Mouse (Mus musculus) ES-E14 (cell line): ENCODE measurements around the gene Ces1e. TPM values are rescaled to one million over a fixed set of nuclear protein-coding genes. Genes with fewer than 3 reads are reported as not detected.
A peak's percentile ranks its signal among the peaks of the same experiment; 100 is the strongest.
"Not testable (repeated sequence)": the region's sequence is repeated elsewhere in the genome, so short reads cannot be mapped to it uniquely, and the experiment has no call there.

Source experiments
- DNase-seq: peaks from one replicate; pipeline ENCODE4 v3.0.0-alpha.2; 2013; ENCODE audit warnings: low read depth, low spot score
- H3K27ac ChIP-seq: 2 replicates; pipeline ENCODE4 v1.5.1; 2012; ENCODE audit warnings: low read depth, mild to moderate bottlenecking, low read length, moderate library complexity, mixed read lengths; ENCODE audit not compliant: poor library complexity, insufficient read depth, severe bottlenecking
- H3K36me3 ChIP-seq: 2 replicates; pipeline ENCODE4 v1.6.1; 2012; ENCODE audit warnings: mild to moderate bottlenecking, low read length, moderate library complexity, mixed read lengths; ENCODE audit not compliant: control insufficient read depth, poor library complexity, insufficient read depth, severe bottlenecking
- H3K4me1 ChIP-seq, 2 experiments: fragments of 150-350 bp in 1 of 2; sonication (generic) in 1 of 2; 2 replicates each; pipeline ENCODE4 v1.6.1; 2012; ENCODE audit warnings: low read length in 2 of 2, mild to moderate bottlenecking in 1 of 2, mixed read lengths in 1 of 2; ENCODE audit not compliant: control insufficient read depth in 2 of 2, insufficient read depth in 2 of 2, poor library complexity in 1 of 2
- H3K4me3 ChIP-seq, 2 experiments: fragments of 150-350 bp in 1 of 2; sonication (generic) in 1 of 2; 2 replicates each; pipeline ENCODE4 v1.5.1; 2012; ENCODE audit warnings: low read length in 2 of 2, low read depth in 1 of 2, mild to moderate bottlenecking in 1 of 2, mixed read lengths in 1 of 2; ENCODE audit not compliant: insufficient read depth in 1 of 2, poor library complexity in 1 of 2, severe bottlenecking in 1 of 2
- H3K9ac ChIP-seq: 2 replicates; pipeline ENCODE4 v1.6.1; 2012; ENCODE audit warnings: low read depth, mild to moderate bottlenecking, low read length, mixed read lengths; ENCODE audit not compliant: poor library complexity, insufficient read depth, severe bottlenecking
- H3K9me3 ChIP-seq: fragments of 150-350 bp; sonication (generic); 2 replicates; pipeline ENCODE4 v1.6.1; 2012; ENCODE audit warnings: low read depth, mild to moderate bottlenecking, low read length; ENCODE audit not compliant: control insufficient read depth, insufficient read depth
- CHD2 ChIP-seq: IDR thresholded peaks from 2 replicates; pipeline ENCODE4 v1.6.1; 2014; ENCODE audit warnings: mild to moderate bottlenecking, low read depth, low read length, inconsistent platforms
- HCFC1 ChIP-seq: IDR thresholded peaks from 2 replicates; pipeline ENCODE4 v1.6.1; 2012; ENCODE audit warnings: low read length, inconsistent platforms, borderline replicate concordance; ENCODE audit not compliant: insufficient read depth
- MAFK ChIP-seq: IDR thresholded peaks from 2 replicates; pipeline ENCODE4 v1.6.1; 2014; ENCODE audit warnings: mild to moderate bottlenecking, low read depth, low read length, inconsistent platforms; ENCODE audit not compliant: insufficient read depth
- ZC3H11A ChIP-seq: IDR thresholded peaks from 2 replicates; pipeline ENCODE4 v1.6.1; 2012; ENCODE audit warnings: low read depth, mild to moderate bottlenecking, inconsistent platforms, low read length, borderline replicate concordance
- ZNF384 ChIP-seq: IDR thresholded peaks from 2 replicates; pipeline ENCODE4 v1.6.1; 2012; ENCODE audit warnings: low read depth, low read length, inconsistent platforms
- in situ Hi-C, 2 experiments: fragments of 600-800 bp; cut with MboI; formaldehyde crosslinking; loops; one replicate each; pipeline ENCODE4 v1.15.1; 2025; ENCODE audit warnings: low sequenced_read_pairs in 2 of 2, inconsistent platforms in 1 of 2; ENCODE audit not compliant: unreplicated experiment in 2 of 2
- total RNA-seq: library from RNA; depleted of rRNA; stranded (reverse); fragments of 300-350 nt; gene quantifications from 2 replicates; pipeline ENCODE4 v1.2.3, GENCODE M21; 2012

The Ces1e gene
- total RNA-seq, 1 experiment = not detected

DNA sequence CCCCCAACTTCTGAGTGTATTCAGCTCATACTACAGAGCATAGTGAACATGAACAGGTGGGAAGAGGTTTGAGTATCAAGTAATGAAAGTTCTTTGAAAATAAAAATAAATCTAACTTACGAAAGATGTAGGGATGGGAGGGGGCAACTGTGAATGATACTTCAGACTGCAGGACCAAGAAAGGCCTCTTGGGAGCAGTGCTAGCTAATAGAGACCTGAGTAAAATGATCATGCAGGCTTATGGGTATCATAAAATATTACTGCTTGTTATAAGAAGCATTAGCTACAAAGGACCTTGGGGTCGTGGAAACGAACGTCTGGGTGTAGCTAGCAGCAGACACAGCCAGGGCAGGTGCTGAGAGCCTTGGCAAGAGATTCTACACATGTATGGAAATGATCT lies 11.6 kb downstream of the Ces1e start:
- Histone ChIP-seq H3K9ac (no peak overlapping the region), H3K36me3 (no peaks in the 10 kb centered on the region), H3K9me3 (no peaks in the 10 kb centered on the region), H3K4me3 (no peak overlapping the region), H3K27ac (no peak overlapping the region), H3K4me1 (no peaks in the 10 kb centered on the region)
- TF ChIP-seq MAFK (no peak), CHD2 (no peak), HCFC1 (no peak), ZC3H11A (no peak), ZNF384 (no peak)
- no peak for DNase-seq
- in situ Hi-C loops = no loop called here

DNA sequence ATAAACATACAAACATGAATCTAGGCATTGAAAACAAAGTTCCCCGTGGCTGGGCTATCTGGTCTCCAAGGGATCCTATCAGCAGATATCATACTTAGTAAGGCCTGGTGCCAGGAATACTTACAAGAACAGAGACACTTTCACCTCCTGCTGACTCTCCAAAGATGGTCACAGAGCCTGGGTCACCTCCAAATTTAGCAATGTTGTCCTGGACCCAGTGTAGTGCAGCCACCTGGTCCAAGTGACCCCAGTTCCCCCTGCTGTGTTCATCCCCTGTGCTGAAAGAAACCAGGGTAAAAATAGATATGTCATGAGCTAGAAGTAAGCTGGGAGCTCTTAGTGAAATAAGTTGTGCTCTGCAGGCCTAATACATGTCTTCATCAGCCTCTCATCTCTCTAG lies 12.0 kb downstream of the Ces1e start:
- Histone ChIP-seq H3K36me3 (no peaks in the 10 kb centered on the region), H3K4me3 (no peak overlapping the region), H3K9ac (no peak overlapping the region), H3K9me3 (no peaks in the 10 kb centered on the region), H3K4me1 (no peaks in the 10 kb centered on the region), H3K27ac (no peak overlapping the region)
- no peak for TF ChIP-seq CHD2
- TF ChIP-seq ZNF384 = no peak
- TF ChIP-seq HCFC1 = no peak
- TF ChIP-seq MAFK = no peak
- no peak for TF ChIP-seq ZC3H11A
- in situ Hi-C loops = no loop called here
- DNase-seq = no peak

DNA sequence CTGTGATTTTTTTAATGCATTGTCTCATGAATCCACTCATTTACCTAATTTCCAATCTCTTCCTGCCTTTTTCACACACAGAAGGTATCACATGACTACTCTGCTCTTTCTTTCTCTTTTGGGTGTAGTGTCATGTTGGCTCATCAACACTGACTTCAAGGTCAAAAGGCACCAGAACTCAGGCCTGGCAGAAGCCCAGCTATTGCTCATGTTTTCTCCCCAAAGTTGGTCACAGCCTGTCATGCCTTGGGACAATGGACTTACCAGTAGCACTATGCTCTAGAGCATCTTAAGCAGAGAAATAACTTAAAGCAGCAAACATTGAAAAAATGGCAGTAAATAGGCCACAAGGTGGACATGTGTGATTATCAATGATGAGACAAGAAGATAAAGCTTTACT lies 18.3 kb downstream of the Ces1e start:
- in situ Hi-C loops = no loop called here
- H3K4me3 ChIP-seq = no peak overlapping the region
- H3K9me3 ChIP-seq = no peaks in the 10 kb centered on the region
- H3K4me1 ChIP-seq = no peaks in the 10 kb centered on the region
- H3K36me3 ChIP-seq = no peaks in the 10 kb centered on the region
- no peak overlapping the region for H3K9ac ChIP-seq
- no peak for DNase-seq
- H3K27ac ChIP-seq = no peak overlapping the region
- TF ChIP-seq MAFK (no peak), ZNF384 (no peak), ZC3H11A (no peak), HCFC1 (no peak), CHD2 (no peak)

DNA sequence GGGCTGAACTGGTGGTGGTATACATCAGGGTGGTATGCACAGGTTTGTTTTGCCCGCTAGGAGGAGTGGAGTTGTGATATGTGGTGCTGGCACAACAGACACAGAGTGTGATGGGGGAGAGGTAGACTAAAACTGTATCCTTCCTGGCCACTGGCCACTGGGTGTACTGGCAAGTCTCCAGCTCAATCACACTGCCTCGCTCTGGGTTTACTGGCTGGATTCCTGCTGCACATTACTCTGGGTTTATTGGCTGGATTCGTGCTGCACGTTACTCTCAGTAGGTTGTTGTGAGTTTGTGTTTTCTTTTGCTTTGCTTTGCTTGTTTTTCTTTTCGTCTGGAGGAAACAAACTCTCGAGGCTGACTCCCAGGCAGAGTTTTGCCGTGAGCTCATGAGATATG lies 30.3 kb downstream of the Ces1e start:
- DNase-seq, H3K4me3 ChIP-seq, in situ Hi-C loops: not testable (repeated sequence)

DNA sequence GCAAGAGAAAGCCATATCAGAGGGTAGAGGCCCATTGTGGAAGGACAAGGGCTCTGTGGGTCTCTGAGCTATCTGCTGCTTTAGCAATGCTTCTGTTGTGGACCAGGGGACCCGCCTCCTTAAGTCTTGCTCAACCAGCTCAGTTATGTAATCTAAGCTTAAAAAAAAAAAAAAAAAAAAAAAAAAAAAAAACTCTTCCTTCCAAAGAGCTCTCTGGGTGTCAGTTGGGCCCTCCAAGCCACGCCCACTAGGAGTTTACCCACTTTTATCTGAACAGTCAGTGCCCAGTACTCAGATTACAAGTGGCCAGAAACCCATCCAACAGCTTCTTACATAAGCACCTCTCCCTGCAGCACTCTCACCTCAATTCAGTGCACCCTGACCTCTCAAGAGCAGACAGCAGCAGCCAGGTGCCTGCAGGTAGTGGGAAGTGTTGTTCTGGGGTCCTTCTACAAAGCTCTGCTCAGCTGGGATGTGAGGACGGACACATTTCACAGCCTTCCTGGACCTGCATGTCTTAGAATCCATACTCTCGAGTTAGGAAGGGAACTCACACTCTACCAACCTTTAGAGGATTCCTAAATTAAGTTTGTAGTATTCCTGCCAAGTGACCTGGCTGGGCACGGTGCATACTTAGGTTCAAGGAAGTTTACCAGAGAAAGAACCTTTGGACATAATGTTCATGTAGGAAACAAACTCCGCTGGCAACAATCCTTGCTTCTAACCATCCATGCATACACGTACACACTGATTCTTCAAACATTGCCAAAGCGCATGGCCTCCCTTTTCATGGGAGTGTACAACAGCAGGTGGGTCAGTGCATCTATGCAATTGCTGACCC lies 31.5 kb downstream of the Ces1e start, which contains the start of gene Ces1d:
TSS of gene Ces1d (minus strand) at position 154 of the 841 bp plus-strand sequence.
- Histone ChIP-seq H3K36me3 (no peaks in the 10 kb centered on the region), H3K4me3 (no peak within 1 kb of the TSS), H3K4me1 (no peaks in the 10 kb centered on the region), H3K27ac (no peak within 1 kb of the TSS), H3K9ac (no peak within 1 kb of the TSS; the same call in 1 of the 2 replicates), H3K9me3 (no peaks in the 10 kb centered on the region)
- TF ChIP-seq MAFK = no peak
- no peak for TF ChIP-seq ZC3H11A
- TF ChIP-seq HCFC1 = no peak
- TF ChIP-seq CHD2 = no peak
- TF ChIP-seq ZNF384 = peak; percentile 51; the same call in 1 of the 2 replicates
- in situ Hi-C loops = no loop called here
- no peak for DNase-seq

More for the DNA sequence above, 30.3 kb downstream of the Ces1e start:
- H3K36me3 ChIP-seq, H3K27ac ChIP-seq, H3K9ac ChIP-seq, H3K9me3 ChIP-seq, H3K4me1 ChIP-seq: not testable (repeated sequence)
